Mouse (Mus musculus) forebrain, embryonic 14.5 days (tissue): ENCODE results near the gene Lin7c. TPM values are rescaled to one million over a fixed set of nuclear protein-coding genes. Genes with fewer than 3 reads are reported as not detected.

Experiments
- ATAC-seq: fragments of 200-750 bp; cut with Nextera tagmentation; 2 replicates; pipeline ENCODE4 v1.8.0; 2017; ENCODE audit warnings: mild to moderate bottlenecking, moderate library complexity
- DNase-seq: peaks from one replicate; pipeline ENCODE4 v3.0.0-alpha.2; 2015; ENCODE audit warnings: low spot score
- H3K27ac ChIP-seq: fragments of 300-500 bp; sonication (generic); 2 replicates; pipeline ENCODE4 v1.5.1; 2014; ENCODE audit warnings: low read depth, mild to moderate bottlenecking, control low read depth, low read length, moderate library complexity
- H3K27me3 ChIP-seq: fragments of 300-500 bp; sonication (generic); replicated peaks from 2 replicates; pipeline ENCODE4 v1.6.1; 2014; ENCODE audit warnings: low read length, control low read depth, mixed read lengths; ENCODE audit not compliant: control insufficient read depth, insufficient read depth
- H3K36me3 ChIP-seq: fragments of 300-500 bp; sonication (generic); 2 replicates; pipeline ENCODE4 v1.6.1; 2014; ENCODE audit warnings: low read length, control low read depth; ENCODE audit not compliant: control insufficient read depth, insufficient read depth
- H3K4me1 ChIP-seq: fragments of 300-500 bp; sonication (generic); 2 replicates; pipeline ENCODE4 v1.6.1; 2014; ENCODE audit warnings: antibody characterized with exemption, low read length, control low read depth; ENCODE audit not compliant: control insufficient read depth, insufficient read depth
- H3K4me2 ChIP-seq: fragments of 300-500 bp; sonication (generic); 2 replicates; pipeline ENCODE4 v1.6.1; 2014; ENCODE audit warnings: mild to moderate bottlenecking, control low read depth, low read length
- H3K4me3 ChIP-seq: fragments of 300-500 bp; sonication (generic); 2 replicates; pipeline ENCODE4 v1.5.1; 2014; ENCODE audit warnings: low read depth, low read length, control low read depth
- H3K9ac ChIP-seq: fragments of 300-500 bp; sonication (generic); 2 replicates; pipeline ENCODE4 v1.6.1; 2014; ENCODE audit warnings: mild to moderate bottlenecking, low read length, control low read depth, moderate library complexity
- H3K9me3 ChIP-seq: fragments of 300-500 bp; sonication (generic); replicated peaks from 2 replicates; pipeline ENCODE4 v1.6.1; 2016; ENCODE audit warnings: low read length, control low read depth, mixed read lengths; ENCODE audit not compliant: control insufficient read depth
- WGBS: fragments of 180-500 bp; shearing (Covaris S2); extraction: QIAGEN DNeasy Blood & Tissue Kit; methylation state at CpG from one replicate; pipeline ENCODE4 v1.1.7; 2014; 5-methylcytosine and 5-hydroxymethylcytosine counted together
- polyA plus RNA-seq: library from polyadenylated mRNA; unstranded; fragments of >200 nt; fragmentation: Nextera tagmentation; extraction: Ambion mirVana; gene quantifications from 2 replicates; pipeline ENCODE4 v1.2.1, GENCODE M21; 2014

Lin7c gene
- polyA plus RNA-seq, 1 experiment from 2014 or later, result 177 TPM

GRCm38 (mm10) chr2:109881625-109882024, 9.0 kb upstream of the Lin7c start:
- 58% methylated on average over 1 of the region's 1 CpGs for WGBS
- Histone ChIP-seq H3K4me3 (no peak overlapping the region), H3K27ac (no peak overlapping the region), H3K9me3 (no peaks in the 10 kb centered on the region), H3K36me3 (no peaks in the 10 kb centered on the region), H3K4me1 (no peaks in the 10 kb centered on the region), H3K9ac (no peak overlapping the region), H3K27me3 (no peaks in the 10 kb centered on the region), H3K4me2 (no peak overlapping the region)
- no peak for ATAC-seq
- DNase-seq, result no peak

GRCm38 (mm10) chr2:109884106-109884505, 6.5 kb upstream of the Lin7c start:
- no peaks in the 10 kb centered on the region for H3K36me3 ChIP-seq
- H3K4me3 ChIP-seq, result no peak overlapping the region
- no peak overlapping the region for H3K27ac ChIP-seq
- ATAC-seq (peak; percentile 84), DNase-seq (peak; percentile 80)
- no peaks in the 10 kb centered on the region for H3K9me3 ChIP-seq
- WGBS, result 64% methylated on average over 4 of the region's 4 CpGs
- H3K27me3 ChIP-seq, result no peaks in the 10 kb centered on the region
- no peak overlapping the region for H3K4me2 ChIP-seq
- H3K4me1 ChIP-seq, result no peaks in the 10 kb centered on the region
- H3K9ac ChIP-seq, result no peak overlapping the region

GRCm38 (mm10) chr2:109884507-109884906, 6.1 kb upstream of the Lin7c start:
- Histone ChIP-seq H3K36me3 (no peaks in the 10 kb centered on the region), H3K4me2 (no peak overlapping the region), H3K27me3 (no peaks in the 10 kb centered on the region), H3K9ac (no peak overlapping the region), H3K4me3 (no peak overlapping the region), H3K27ac (no peak overlapping the region), H3K9me3 (no peaks in the 10 kb centered on the region), H3K4me1 (no peaks in the 10 kb centered on the region)
- WGBS, result 44% methylated on average over 4 of the region's 4 CpGs
- DNase-seq, result peak; percentile 59
- ATAC-seq, result peak; percentile 81; the same call in 1 of the 2 replicates

GRCm38 (mm10) chr2:109890068-109890467, 585 bp upstream of the Lin7c start:
- WGBS, result 39% methylated on average over 4 of the region's 4 CpGs
- Histone ChIP-seq H3K27me3 (no peaks in the 10 kb centered on the region), H3K4me3 (peak overlapping the region; percentile 89), H3K4me2 (peak overlapping the region; percentile 46), H3K9me3 (no peaks in the 10 kb centered on the region; the same call in 1 of the 2 replicates), H3K4me1 (peaks cover 9% of the 10 kb centered on the region), H3K36me3 (peaks cover 12% of the 10 kb centered on the region), H3K9ac (peak overlapping the region; percentile 97), H3K27ac (0 out of 2 replicates have a peak overlapping the region, but pooled peaks have one; percentile 79)
- DNase-seq, result no peak
- no peak for ATAC-seq

- Histone ChIP-seq H3K9me3 (no peaks in the 10 kb centered on the region; the same call in 1 of the 2 replicates), H3K27me3 (no peaks in the 10 kb centered on the region), H3K4me2 (peak overlapping the region; percentile 74), H3K4me1 (peaks cover 9% of the 10 kb centered on the region), H3K27ac (peak overlapping the region; percentile 79), H3K4me3 (peak overlapping the region; percentile 89), H3K36me3 (peaks cover 22% of the 10 kb centered on the region), H3K9ac (peak overlapping the region; percentile 97)
- ATAC-seq (peak; percentile 85), DNase-seq (no peak)
- 0% methylated on average over 27 of the region's 34 CpGs for WGBS
Observed at GRCm38 (mm10) chr2:109891031-109891430, 378 bp downstream of the Lin7c start.

- H3K36me3 ChIP-seq, result peaks cover 26% of the 10 kb centered on the region
- ATAC-seq (no peak), DNase-seq (peak; percentile 57)
- peak overlapping the region; percentile 74 for H3K4me2 ChIP-seq
- WGBS, result 14% methylated on average over 4 of the region's 4 CpGs
- peak overlapping the region; percentile 79; the same call in 1 of the 2 replicates for H3K27ac ChIP-seq
- H3K4me3 ChIP-seq, result peak overlapping the region; percentile 89
- no peaks in the 10 kb centered on the region for H3K27me3 ChIP-seq
- peak overlapping the region; percentile 97 for H3K9ac ChIP-seq
- H3K9me3 ChIP-seq, result no peaks in the 10 kb centered on the region; the same call in 1 of the 2 replicates
- H3K4me1 ChIP-seq, result peaks cover 9% of the 10 kb centered on the region
Observed at GRCm38 (mm10) chr2:109891471-109891870, 818 bp downstream of the Lin7c start.

- H3K36me3 ChIP-seq, result peaks cover 60% of the 10 kb centered on the region
- no peak overlapping the region for H3K27ac ChIP-seq
- no peaks in the 10 kb centered on the region for H3K27me3 ChIP-seq
- no peaks in the 10 kb centered on the region for H3K9me3 ChIP-seq
- H3K4me2 ChIP-seq, result no peak overlapping the region
- peaks cover 9% of the 10 kb centered on the region for H3K4me1 ChIP-seq
- DNase-seq (no peak), ATAC-seq (no peak)
- no peak overlapping the region for H3K9ac ChIP-seq
- no peak overlapping the region for H3K4me3 ChIP-seq
- 83% methylated on average over 7 of the region's 7 CpGs for WGBS
Observed at GRCm38 (mm10) chr2:109896311-109896710, 5.7 kb downstream of the Lin7c start.

GRCm38 (mm10) chr2:109902869-109903268, 12.2 kb downstream of the Lin7c start:
- H3K9me3 ChIP-seq, result no peaks in the 10 kb centered on the region
- H3K27me3 ChIP-seq, result no peaks in the 10 kb centered on the region
- H3K27ac ChIP-seq, result no peak overlapping the region
- DNase-seq (no peak), ATAC-seq (no peak)
- H3K4me2 ChIP-seq, result no peak overlapping the region
- WGBS, result 80% methylated on average over 7 of the region's 7 CpGs
- H3K4me1 ChIP-seq, result no peaks in the 10 kb centered on the region
- H3K36me3 ChIP-seq, result peaks cover 33% of the 10 kb centered on the region
- H3K9ac ChIP-seq, result no peak overlapping the region
- no peak overlapping the region for H3K4me3 ChIP-seq

- Histone ChIP-seq H3K27me3 (no peaks in the 10 kb centered on the region), H3K36me3 (peaks cover 21% of the 10 kb centered on the region), H3K27ac (no peak overlapping the region), H3K9me3 (no peaks in the 10 kb centered on the region), H3K4me2 (no peak overlapping the region), H3K4me3 (no peak overlapping the region), H3K9ac (no peak overlapping the region), H3K4me1 (no peaks in the 10 kb centered on the region)
- ATAC-seq, result peak; percentile 84
- DNase-seq, result peak; percentile 96
- WGBS, result under 1% methylated on average over 7 of the region's 7 CpGs
Observed at GRCm38 (mm10) chr2:109904171-109904821, 13.6 kb downstream of the Lin7c start.
